Mouse (Mus musculus) heart, postnatal 0 days (tissue): ENCODE measurements around the gene Ahnak.

Source experiments
- CTCF ChIP-seq: IDR thresholded peaks from 2 replicates; pipeline ENCODE4 v1.5.1; 2016; ENCODE audit warnings: antibody characterized with exemption, control low read depth, low read depth
- EP300 ChIP-seq: IDR thresholded peaks from 2 replicates; pipeline ENCODE4 v1.6.1; 2016; ENCODE audit warnings: antibody characterized with exemption, low read depth

- TF ChIP-seq CTCF (no peak), EP300 (no peak)
Observed at GRCm38 (mm10) chr19:8952241-8952640, 36.8 kb upstream of the Ahnak start.
